Mouse (Mus musculus) CH12F3 (cell line): ENCODE data around the gene Tpcn2.

Experiments
- in situ Hi-C: fragments of 300-500 bp; cut with MboI; formaldehyde crosslinking; loops from 2 replicates; pipeline ENCODE4 v1.14.3; 2020; ENCODE audit warnings: low sequenced_read_pairs

The Tpcn2 gene

GRCm38 (mm10) chr7:145159283-145160240 is 124.2 kb downstream of the Tpcn2 start:
- in situ Hi-C loops = no loop called here

GRCm38 (mm10) chr7:145155666-145156065 is 128.1 kb downstream of the Tpcn2 start:
- in situ Hi-C loops = no loop called here

- in situ Hi-C loops = no loop called here
Observed at GRCm38 (mm10) chr7:145154066-145154465, 129.7 kb downstream of the Tpcn2 start.

GRCm38 (mm10) chr7:145151845-145152244 is 132.0 kb downstream of the Tpcn2 start:
- in situ Hi-C loops = no loop called here

GRCm38 (mm10) chr7:145148902-145149301 is 134.9 kb downstream of the Tpcn2 start:
- in situ Hi-C loops = no loop called here

- in situ Hi-C loops = no loop called here
Observed at GRCm38 (mm10) chr7:145147973-145148698, 135.7 kb downstream of the Tpcn2 start.

GRCm38 (mm10) chr7:145146252-145146930 is 137.4 kb downstream of the Tpcn2 start:
- in situ Hi-C loops = no loop called here

- in situ Hi-C loops = no loop called here
Observed at GRCm38 (mm10) chr7:145143502-145144070, 140.2 kb downstream of the Tpcn2 start.

GRCm38 (mm10) chr7:145140656-145141055 is 143.2 kb downstream of the Tpcn2 start:
- in situ Hi-C loops = no loop called here

- in situ Hi-C loops = no loop called here
Observed at GRCm38 (mm10) chr7:145139576-145139975, 144.2 kb downstream of the Tpcn2 start.

- in situ Hi-C loops = no loop called here
Observed at GRCm38 (mm10) chr7:145139100-145139499, 144.7 kb downstream of the Tpcn2 start.

- in situ Hi-C loops = no loop called here
Observed at GRCm38 (mm10) chr7:145137871-145138270, 145.9 kb downstream of the Tpcn2 start.

GRCm38 (mm10) chr7:145136831-145137230 is 147.0 kb downstream of the Tpcn2 start:
- in situ Hi-C loops = no loop called here
